Mouse (Mus musculus): Measurements from ENCODE around the gene Zfp644.

DNA sequence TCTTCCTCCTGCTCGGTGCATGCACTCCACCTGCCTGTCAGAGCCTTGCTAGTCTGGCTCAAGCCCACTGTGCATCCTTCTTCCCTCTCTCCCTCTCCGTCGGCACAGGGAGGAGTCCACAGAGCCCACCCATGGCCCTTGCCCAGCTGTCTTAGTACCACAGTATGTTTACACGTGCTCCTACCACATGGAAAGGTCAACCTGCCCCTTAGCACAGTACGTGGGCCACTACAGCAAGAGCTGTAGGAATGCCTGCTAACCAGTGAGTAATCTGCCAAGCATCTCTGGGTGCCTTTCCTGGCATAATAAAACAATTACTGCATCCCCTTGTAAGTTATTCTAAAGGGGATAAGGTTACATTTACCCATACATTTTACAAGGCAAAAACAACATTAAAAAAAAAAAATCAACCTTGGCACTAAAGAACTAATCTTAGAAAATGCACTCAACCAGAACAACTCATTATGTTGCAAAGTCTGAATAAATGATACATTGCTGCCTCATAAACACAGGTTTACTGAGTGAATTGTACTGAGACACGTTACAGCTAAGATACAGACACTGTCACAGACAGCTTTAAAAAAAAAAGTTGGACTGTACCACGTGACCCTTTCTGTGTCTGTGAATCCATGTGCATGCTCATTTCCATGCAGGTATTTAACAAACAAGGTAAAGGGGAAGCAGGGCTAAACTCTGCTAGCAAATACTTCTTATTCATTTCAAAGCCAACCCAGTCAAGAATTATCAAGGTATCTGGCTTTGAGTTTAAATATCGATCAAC, 68.5 kb downstream of the Zfp644 start:
- TF ChIP-seq CTCF (IDR thresholded peaks at IDR 0.05; ENCODE audit: low read depth, low read length) (no peak), POLR2A (IDR thresholded peaks at IDR 0.05; ENCODE audit: extremely low read depth, insufficient read depth, low read length) (no peak)

All from liver, adult 2 months (tissue).